Mouse (Mus musculus) C2C12 (cell line): ENCODE data around the gene Megf11. TPM values are rescaled to one million over a fixed set of nuclear protein-coding genes. Genes with fewer than 3 reads are reported as not detected.

Experiments used
- H3K27me3 ChIP-seq: one replicate; pipeline ENCODE4 v1.6.1; 2011; ENCODE audit not compliant: control insufficient read depth, insufficient read depth, insufficient read length
- H3K36me3 ChIP-seq: one replicate; pipeline ENCODE4 v1.6.1; 2011; ENCODE audit not compliant: control insufficient read depth, insufficient read depth
- H3K4me3 ChIP-seq: one replicate; pipeline ENCODE4 v1.5.1; 2011; ENCODE audit warnings: mild to moderate bottlenecking, control low read depth; ENCODE audit not compliant: poor library complexity, insufficient read depth, severe bottlenecking
- H3K79me2 ChIP-seq: one replicate; pipeline ENCODE4 v1.6.1; 2011; ENCODE audit not compliant: control insufficient read depth, insufficient read depth
- H3K79me3 ChIP-seq: one replicate; pipeline ENCODE4 v1.6.1; 2011; ENCODE audit warnings: low read depth, control low read depth
- H3ac ChIP-seq: one replicate; pipeline ENCODE3; 2011; ENCODE audit warnings: low read depth; ENCODE audit not compliant: control insufficient read depth, insufficient read length
- CEBPB ChIP-seq: IDR thresholded peaks from one replicate; pipeline ENCODE4 v1.6.1; 2011; ENCODE audit warnings: low read depth, mild to moderate bottlenecking, control low read depth, moderate library complexity
- CTCF ChIP-seq: IDR thresholded peaks from one replicate; pipeline ENCODE4 v1.5.1; 2011; ENCODE audit not compliant: control insufficient read depth, insufficient read depth, insufficient read length
- FOSL1 ChIP-seq: IDR thresholded peaks from one replicate; pipeline ENCODE4 v1.8.0; 2011; ENCODE audit warnings: mild to moderate bottlenecking, low read length; ENCODE audit not compliant: poor library complexity, insufficient read depth, severe bottlenecking
- MAX ChIP-seq: IDR thresholded peaks from one replicate; pipeline ENCODE4 v1.6.1; 2011; ENCODE audit warnings: mild to moderate bottlenecking, control low read depth
- MYOD1 ChIP-seq: IDR thresholded peaks from one replicate; pipeline ENCODE4 v1.6.1; 2011; ENCODE audit warnings: low read depth; ENCODE audit not compliant: control insufficient read depth, insufficient read length
- MYOG ChIP-seq: IDR thresholded peaks from one replicate; pipeline ENCODE4 v1.6.1; 2011; ENCODE audit not compliant: control insufficient read depth, insufficient read length; ENCODE audit errors: extremely low read depth
- USF1 ChIP-seq: IDR thresholded peaks from one replicate; pipeline ENCODE4 v1.6.1; 2011; ENCODE audit warnings: low read depth, mild to moderate bottlenecking, control low read depth, moderate library complexity
- polyA plus RNA-seq: library from polyadenylated mRNA; unstranded; fragments of >200 nt; fragmentation: generic; extraction: Trizol; gene quantifications from one replicate; pipeline ENCODE4 v1.2.1, GENCODE M21; 2012; ENCODE audit warnings: missing spikeins

Megf11 gene
- polyA plus RNA-seq, 1 experiment: 0.07 TPM

- H3K27me3 ChIP-seq: no peaks in the 10 kb centered on the region
- no peaks in the 10 kb centered on the region for H3K79me3 ChIP-seq
- no peaks in the 10 kb centered on the region for H3K79me2 ChIP-seq
- H3K4me3 ChIP-seq: no peak overlapping the region
- no peaks in the 10 kb centered on the region for H3K36me3 ChIP-seq
- no peak overlapping the region for H3ac ChIP-seq
- TF ChIP-seq MYOG (no peak), MYOD1 (no peak), CTCF (no peak), FOSL1 (no peak), USF1 (no peak), CEBPB (no peak), MAX (no peak)
These were observed 302.6 kb downstream of the Megf11 start for GRCm38 (mm10) chr9:64688015-64688394.

GRCm38 (mm10) chr9:64690771-64691170, 305.3 kb downstream of the Megf11 start:
- H3K4me3 ChIP-seq: no peak overlapping the region
- no peaks in the 10 kb centered on the region for H3K79me3 ChIP-seq
- no peaks in the 10 kb centered on the region for H3K79me2 ChIP-seq
- no peak overlapping the region for H3ac ChIP-seq
- no peaks in the 10 kb centered on the region for H3K27me3 ChIP-seq
- H3K36me3 ChIP-seq: peaks cover 8% of the 10 kb centered on the region
- TF ChIP-seq MYOD1: no peak
- no peak for TF ChIP-seq USF1
- no peak for TF ChIP-seq FOSL1
- TF ChIP-seq CTCF: no peak
- no peak for TF ChIP-seq MYOG
- no peak for TF ChIP-seq MAX
- no peak for TF ChIP-seq CEBPB

- no peak overlapping the region for H3ac ChIP-seq
- no peaks in the 10 kb centered on the region for H3K79me2 ChIP-seq
- peaks cover 8% of the 10 kb centered on the region for H3K36me3 ChIP-seq
- TF ChIP-seq CEBPB: no peak
- TF ChIP-seq CTCF: peak; percentile 51
- no peaks in the 10 kb centered on the region for H3K27me3 ChIP-seq
- H3K4me3 ChIP-seq: no peak overlapping the region
- no peaks in the 10 kb centered on the region for H3K79me3 ChIP-seq
These were observed 305.8 kb downstream of the Megf11 start for GRCm38 (mm10) chr9:64691176-64691575.

- H3K27me3 ChIP-seq: no peaks in the 10 kb centered on the region
- TF ChIP-seq CTCF (no peak), USF1 (peak; percentile 21), MYOD1 (peak; percentile 55), MAX (no peak), FOSL1 (no peak), CEBPB (no peak), MYOG (no peak)
- no peaks in the 10 kb centered on the region for H3K79me3 ChIP-seq
- H3K4me3 ChIP-seq: no peak overlapping the region
- H3ac ChIP-seq: no peak overlapping the region
- no peaks in the 10 kb centered on the region for H3K79me2 ChIP-seq
- peaks cover 8% of the 10 kb centered on the region for H3K36me3 ChIP-seq
These were observed 307.7 kb downstream of the Megf11 start for GRCm38 (mm10) chr9:64693094-64693493.

GRCm38 (mm10) chr9:64695266-64695665, 309.8 kb downstream of the Megf11 start:
- Histone ChIP-seq H3K4me3 (no peak overlapping the region), H3K36me3 (peaks cover 8% of the 10 kb centered on the region), H3ac (no peak overlapping the region), H3K79me3 (no peaks in the 10 kb centered on the region), H3K27me3 (no peaks in the 10 kb centered on the region), H3K79me2 (no peaks in the 10 kb centered on the region)
- TF ChIP-seq MYOG (no peak), CEBPB (no peak), MAX (no peak), USF1 (no peak), MYOD1 (no peak), FOSL1 (no peak), CTCF (no peak)

GRCm38 (mm10) chr9:64696404-64696803, 311.0 kb downstream of the Megf11 start:
- no peaks in the 10 kb centered on the region for H3K27me3 ChIP-seq
- no peaks in the 10 kb centered on the region for H3K79me3 ChIP-seq
- TF ChIP-seq CEBPB (peak; percentile 14), CTCF (no peak)
- no peak overlapping the region for H3K4me3 ChIP-seq
- no peaks in the 10 kb centered on the region for H3K79me2 ChIP-seq
- H3K36me3 ChIP-seq: peaks cover 8% of the 10 kb centered on the region
- H3ac ChIP-seq: no peak overlapping the region
